Mouse (Mus musculus): ENCODE data around the gene Ubox5. TPM values are rescaled to one million over a fixed set of nuclear protein-coding genes. Genes with fewer than 3 reads are reported as not detected.
A peak's percentile ranks its signal among the peaks of the same experiment; 100 is the strongest.

Gene Ubox5
- total and polyA plus RNA-seq, 3 experiments = 5.5 to 10.6 (median 7.0) TPM

GRCm38 (mm10) chr2:130613091-130613490, 16.7 kb downstream of the Ubox5 start:
- peak; percentile 23 for DNase-seq (ENCODE audit: extremely low read depth)
- peak; percentile 48 for TF ChIP-seq RAD21 (IDR thresholded peaks at IDR 0.05; ENCODE audit: low read depth, low read length)
- TF ChIP-seq SMC3 (IDR thresholded peaks at IDR 0.05; ENCODE audit: low read depth, low read length) = peak; percentile 48
- peak in 1 of 2 experiments; percentile 62; a peak in 2 of 4 replicates for TF ChIP-seq CTCF (conservative IDR thresholded peaks at IDR 0.05 in 1 of 2, IDR thresholded peaks at IDR 0.05 in 1 of 2; ENCODE audit: low read depth in 2 of 2, low read length in 2 of 2)
- no peak for TF ChIP-seq IRF4 (IDR thresholded peaks at IDR 0.05; ENCODE audit: low read depth, low read length)
- no peak for TF ChIP-seq BHLHE40 (IDR thresholded peaks at IDR 0.05; ENCODE audit: low read depth, low read length)
- TF ChIP-seq ZMIZ1 (IDR thresholded peaks at IDR 0.05; ENCODE audit: low read depth, low read length) = no peak
- TF ChIP-seq MAFK (IDR thresholded peaks at IDR 0.05; ENCODE audit: insufficient replicate concordance, low read length) = no peak
- TF ChIP-seq TBP (conservative IDR thresholded peaks at IDR 0.05; ENCODE audit: low read depth, low read length) = no peak
- no peak for TF ChIP-seq MEF2A (IDR thresholded peaks at IDR 0.05; ENCODE audit: borderline replicate concordance, low read depth, low read length)
- no peak for TF ChIP-seq CHD2 (IDR thresholded peaks at IDR 0.05; ENCODE audit: low read length)
- TF ChIP-seq USF1 (IDR thresholded peaks at IDR 0.05; ENCODE audit: low read depth, low read length) = no peak
- in situ Hi-C loops (cut with MboI; ENCODE audit: low pct_ligation_motif_present, low pct_unique_long_range_greater_than_20kb, low sequenced_read_pairs) (no loop called here), dilution Hi-C loops (cut with MboI; ENCODE audit: extremely low pct_ligation_motif_present, extremely low pct_unique_long_range_greater_than_20kb, low sequenced_read_pairs) (no loop called here)
- Histone ChIP-seq H3K27ac (ENCODE audit: insufficient read depth, low read depth) (no peak overlapping the region), H3K79me2 (replicated peaks; ENCODE audit: control insufficient read depth, extremely low read depth, insufficient read depth, poor library complexity, severe bottlenecking) (peaks cover 5% of the 10 kb centered on the region; the same call in 1 of the 2 replicates), H3K9me3 (replicated peaks; ENCODE audit: low read length) (no peaks in the 10 kb centered on the region), H3K4me1 (ENCODE audit: control insufficient read depth in 1 of 2, insufficient read depth in 2 of 2) (no peaks in the 10 kb centered on the region), H3K27me3 (replicated peaks) (no peaks in the 10 kb centered on the region), H3K4me3 (replicated peaks in 1 of 3; ENCODE audit: low read depth in 2 of 3, low read length in 2 of 3, poor library complexity in 1 of 3) (no peak overlapping the region), H3K9ac (ENCODE audit: insufficient read depth, low read depth) (no peak overlapping the region), H3K36me3 (replicated peaks in 1 of 2; ENCODE audit: control insufficient read depth in 1 of 2, insufficient read depth in 1 of 2, low read length in 1 of 2) (peaks cover 26 to 80% of the 10 kb centered on the region in 2 experiments), H3K4me2 (ENCODE audit: insufficient read depth, low read depth, poor library complexity, severe bottlenecking) (no peak overlapping the region)

GRCm38 (mm10) chr2:130602195-130602594, 27.6 kb downstream of the Ubox5 start:
- Histone ChIP-seq H3K4me3 (replicated peaks in 1 of 3; ENCODE audit: low read depth in 2 of 3, low read length in 2 of 3, poor library complexity in 1 of 3) (no peak overlapping the region), H3K79me2 (replicated peaks; ENCODE audit: control insufficient read depth, extremely low read depth, insufficient read depth, poor library complexity, severe bottlenecking) (no peaks in the 10 kb centered on the region), H3K36me3 (replicated peaks in 1 of 2; ENCODE audit: control insufficient read depth in 1 of 2, insufficient read depth in 1 of 2, low read length in 1 of 2) (peaks cover 44 to 81% of the 10 kb centered on the region in 2 experiments), H3K27me3 (replicated peaks) (no peaks in the 10 kb centered on the region), H3K9ac (ENCODE audit: insufficient read depth, low read depth) (no peak overlapping the region), H3K4me1 (ENCODE audit: control insufficient read depth in 1 of 2, insufficient read depth in 2 of 2) (peaks cover 0 to 4% of the 10 kb centered on the region in 2 experiments; a peak in 1 of 4 replicates), H3K9me3 (replicated peaks; ENCODE audit: low read length) (no peaks in the 10 kb centered on the region), H3K4me2 (ENCODE audit: insufficient read depth, low read depth, poor library complexity, severe bottlenecking) (no peak overlapping the region), H3K27ac (ENCODE audit: insufficient read depth, low read depth) (no peak overlapping the region)
- TF ChIP-seq ZMIZ1 (IDR thresholded peaks at IDR 0.05; ENCODE audit: low read depth, low read length) (no peak), RAD21 (IDR thresholded peaks at IDR 0.05; ENCODE audit: low read depth, low read length) (no peak), MYC (IDR thresholded peaks at IDR 0.05; ENCODE audit: low read depth, low read length) (no peak), UBTF (IDR thresholded peaks at IDR 0.05; ENCODE audit: low read depth, low read length) (no peak), SIN3A (IDR thresholded peaks at IDR 0.05; ENCODE audit: low read length) (no peak), ETS1 (conservative IDR thresholded peaks at IDR 0.05; ENCODE audit: low read depth, low read length) (no peak), ZKSCAN1 (IDR thresholded peaks at IDR 0.05; ENCODE audit: borderline replicate concordance, low read depth, low read length) (no peak), ELF1 (IDR thresholded peaks at IDR 0.05; ENCODE audit: low read depth, low read length) (no peak), POLR2A (IDR thresholded peaks at IDR 0.05; ENCODE audit: low read depth, low read length) (no peak), CHD2 (IDR thresholded peaks at IDR 0.05; ENCODE audit: low read length) (no peak), POLR2AphosphoS2 (IDR thresholded peaks at IDR 0.05; ENCODE audit: low read depth, low read length) (no peak), TBP (conservative IDR thresholded peaks at IDR 0.05; ENCODE audit: low read depth, low read length) (no peak)
- DNase-seq (ENCODE audit: extremely low read depth) = no peak
- in situ Hi-C loops (cut with MboI; ENCODE audit: low pct_ligation_motif_present, low pct_unique_long_range_greater_than_20kb, low sequenced_read_pairs) = no loop called here
- dilution Hi-C loops (cut with MboI; ENCODE audit: extremely low pct_ligation_motif_present, extremely low pct_unique_long_range_greater_than_20kb, low sequenced_read_pairs) = no loop called here
